Mouse (Mus musculus) limb, embryonic 11.5 days (tissue): Measurements from ENCODE around the gene Pak6. TPM values are rescaled to one million over a fixed set of nuclear protein-coding genes. Genes with fewer than 3 reads are reported as not detected.

Experiments used
- ATAC-seq: fragments of 200-750 bp; cut with Nextera tagmentation; 2 replicates; pipeline ENCODE4 v1.8.0; 2017; ENCODE audit warnings: low read depth; ENCODE audit not compliant: insufficient number of reproducible peaks, low FRiP score, low TSS enrichment
- DNase-seq: peaks from one replicate; pipeline ENCODE4 v3.0.0-alpha.2; 2015; ENCODE audit warnings: low spot score
- H3K27ac ChIP-seq: fragments of 300-500 bp; sonication (generic); replicated peaks from 2 replicates; pipeline ENCODE4 v1.5.1; 2014; ENCODE audit warnings: low read depth, mild to moderate bottlenecking, low read length
- H3K27me3 ChIP-seq: fragments of 300-500 bp; sonication (generic); 2 replicates; pipeline ENCODE4 v1.6.1; 2014; ENCODE audit warnings: mild to moderate bottlenecking, low read length, mixed read lengths; ENCODE audit not compliant: control insufficient read depth, insufficient read depth
- H3K36me3 ChIP-seq: fragments of 300-500 bp; sonication (generic); 2 replicates; pipeline ENCODE4 v1.6.1; 2014; ENCODE audit warnings: mild to moderate bottlenecking, low read length, moderate library complexity, mixed read lengths; ENCODE audit not compliant: control insufficient read depth, insufficient read depth
- H3K4me1 ChIP-seq: fragments of 300-500 bp; sonication (generic); 2 replicates; pipeline ENCODE4 v1.6.1; 2014; ENCODE audit warnings: low read length, mixed read lengths; ENCODE audit not compliant: control insufficient read depth, insufficient read depth
- H3K4me2 ChIP-seq: fragments of 300-500 bp; sonication (generic); 2 replicates; pipeline ENCODE4 v1.6.1; 2014; ENCODE audit warnings: low read depth, mild to moderate bottlenecking, moderate library complexity; ENCODE audit not compliant: severe bottlenecking
- H3K4me3 ChIP-seq: fragments of 300-500 bp; sonication (generic); 2 replicates; pipeline ENCODE4 v1.5.1; 2014; ENCODE audit warnings: low read depth, low read length
- H3K9ac ChIP-seq: fragments of 300-500 bp; sonication (generic); 2 replicates; pipeline ENCODE4 v1.6.1; 2014; ENCODE audit warnings: mild to moderate bottlenecking, low read length
- H3K9me3 ChIP-seq: fragments of 300-500 bp; sonication (generic); 2 replicates; pipeline ENCODE4 v1.6.1; 2016; ENCODE audit warnings: low read length; ENCODE audit not compliant: control insufficient read depth
- WGBS: fragments of 180-500 bp; shearing (Covaris S2); extraction: QIAGEN DNeasy Blood & Tissue Kit; methylation state at CpG from one replicate; pipeline ENCODE4 v1.1.7; 2014; 5-methylcytosine and 5-hydroxymethylcytosine counted together
- polyA plus RNA-seq: library from polyadenylated mRNA; unstranded; fragments of >200 nt; fragmentation: Nextera tagmentation; extraction: Ambion mirVana; gene quantifications from 2 replicates; pipeline ENCODE4 v1.2.1, GENCODE M21; 2014

The Pak6 gene
- polyA plus RNA-seq, 1 experiment from 2014 or later: 0.33 TPM

GRCm38 (mm10) chr2:118682544-118683260 lies 19.6 kb downstream of the Pak6 start:
- no peaks in the 10 kb centered on the region for H3K9me3 ChIP-seq
- H3K27ac ChIP-seq: no peak overlapping the region
- no peak for ATAC-seq
- DNase-seq: no peak
- peaks cover 19% of the 10 kb centered on the region for H3K27me3 ChIP-seq
- 44% methylated on average over 8 of the region's 8 CpGs for WGBS
- H3K9ac ChIP-seq: no peak overlapping the region
- H3K4me1 ChIP-seq: no peaks in the 10 kb centered on the region
- H3K4me2 ChIP-seq: no peak overlapping the region
- H3K4me3 ChIP-seq: no peak overlapping the region
- no peaks in the 10 kb centered on the region for H3K36me3 ChIP-seq

GRCm38 (mm10) chr2:118685088-118685487 lies 22.0 kb downstream of the Pak6 start:
- ATAC-seq (no peak), DNase-seq (no peak)
- no peaks in the 10 kb centered on the region for H3K4me1 ChIP-seq
- no peak overlapping the region for H3K9ac ChIP-seq
- H3K36me3 ChIP-seq: no peaks in the 10 kb centered on the region
- 88% methylated on average over 4 of the region's 4 CpGs for WGBS
- no peak overlapping the region for H3K27ac ChIP-seq
- no peak overlapping the region for H3K4me2 ChIP-seq
- H3K9me3 ChIP-seq: no peaks in the 10 kb centered on the region
- H3K27me3 ChIP-seq: peaks cover 4% of the 10 kb centered on the region; the same call in 1 of the 2 replicates
- H3K4me3 ChIP-seq: no peak overlapping the region

- Histone ChIP-seq H3K9ac (no peak overlapping the region), H3K27ac (no peak overlapping the region), H3K4me2 (no peak overlapping the region), H3K36me3 (no peaks in the 10 kb centered on the region), H3K9me3 (no peaks in the 10 kb centered on the region), H3K4me1 (no peaks in the 10 kb centered on the region), H3K27me3 (peaks cover 3% of the 10 kb centered on the region; the same call in 1 of the 2 replicates), H3K4me3 (no peak overlapping the region)
- DNase-seq (no peak), ATAC-seq (no peak)
- WGBS: 82% methylated on average over 8 of the region's 8 CpGs
Measured at GRCm38 (mm10) chr2:118686693-118687092, 23.6 kb downstream of the Pak6 start.

GRCm38 (mm10) chr2:118687791-118688190 lies 24.7 kb downstream of the Pak6 start:
- 92% methylated on average over 3 of the region's 3 CpGs for WGBS
- H3K27me3 ChIP-seq: peaks cover 3% of the 10 kb centered on the region; the same call in 1 of the 2 replicates
- no peaks in the 10 kb centered on the region for H3K36me3 ChIP-seq
- H3K4me1 ChIP-seq: no peaks in the 10 kb centered on the region
- DNase-seq (no peak), ATAC-seq (no peak)
- H3K27ac ChIP-seq: no peak overlapping the region
- H3K4me3 ChIP-seq: no peak overlapping the region
- no peak overlapping the region for H3K4me2 ChIP-seq
- H3K9me3 ChIP-seq: no peaks in the 10 kb centered on the region
- H3K9ac ChIP-seq: no peak overlapping the region

GRCm38 (mm10) chr2:118689875-118690274 lies 26.8 kb downstream of the Pak6 start:
- Histone ChIP-seq H3K4me3 (no peak overlapping the region), H3K9ac (no peak overlapping the region), H3K36me3 (no peaks in the 10 kb centered on the region), H3K27me3 (peaks cover 3% of the 10 kb centered on the region; the same call in 1 of the 2 replicates), H3K4me1 (no peaks in the 10 kb centered on the region), H3K27ac (no peak overlapping the region), H3K4me2 (no peak overlapping the region), H3K9me3 (no peaks in the 10 kb centered on the region)
- no peak for ATAC-seq
- no peak for DNase-seq
- WGBS: 73% methylated on average over 10 of the region's 10 CpGs

GRCm38 (mm10) chr2:118693370-118693966 lies 30.4 kb downstream of the Pak6 start:
- Histone ChIP-seq H3K36me3 (no peaks in the 10 kb centered on the region), H3K4me1 (no peaks in the 10 kb centered on the region), H3K27ac (no peak overlapping the region), H3K4me3 (no peak overlapping the region), H3K9me3 (no peaks in the 10 kb centered on the region), H3K9ac (no peak overlapping the region), H3K27me3 (peaks cover 25% of the 10 kb centered on the region), H3K4me2 (no peak overlapping the region)
- no peak for ATAC-seq
- WGBS: 85% methylated on average over 19 of the region's 19 CpGs
- DNase-seq: no peak

- 32% methylated on average over 11 of the region's 11 CpGs for WGBS
- H3K4me3 ChIP-seq: no peak overlapping the region
- no peak for ATAC-seq
- peaks cover 35% of the 10 kb centered on the region for H3K27me3 ChIP-seq
- no peak overlapping the region for H3K4me2 ChIP-seq
- DNase-seq: peak; percentile 70
- no peaks in the 10 kb centered on the region for H3K9me3 ChIP-seq
- H3K4me1 ChIP-seq: peaks cover under 1% of the 10 kb centered on the region; the same call in 1 of the 2 replicates
- no peaks in the 10 kb centered on the region for H3K36me3 ChIP-seq
- no peak overlapping the region for H3K27ac ChIP-seq
- no peak overlapping the region for H3K9ac ChIP-seq
Measured at GRCm38 (mm10) chr2:118695677-118696232, 32.7 kb downstream of the Pak6 start.

- H3K27me3 ChIP-seq: peaks cover 44% of the 10 kb centered on the region
- no peak overlapping the region for H3K4me2 ChIP-seq
- H3K4me1 ChIP-seq: peaks cover 2% of the 10 kb centered on the region; the same call in 1 of the 2 replicates
- 50% methylated on average over 21 of the region's 21 CpGs for WGBS
- no peaks in the 10 kb centered on the region for H3K36me3 ChIP-seq
- ATAC-seq (no peak), DNase-seq (no peak)
- no peak overlapping the region for H3K4me3 ChIP-seq
- no peak overlapping the region for H3K9ac ChIP-seq
- H3K9me3 ChIP-seq: no peaks in the 10 kb centered on the region
- H3K27ac ChIP-seq: no peak overlapping the region
Measured at GRCm38 (mm10) chr2:118696451-118697308, 33.6 kb downstream of the Pak6 start.
